Mouse (Mus musculus): ENCODE data around the gene Gm20388. TPM values are rescaled to one million over a fixed set of nuclear protein-coding genes. Genes with fewer than 3 reads are reported as not detected.

Gene Gm20388
- polyA plus RNA-seq, 1 experiment, result not detected

- peaks cover 2% of the 10 kb centered on the region for H3K4me1 ChIP-seq (ENCODE audit: control insufficient read depth, insufficient read depth, low read length)
- TF ChIP-seq CTCF (IDR thresholded peaks at IDR 0.05; ENCODE audit: insufficient read depth, low read depth, low read length) (no peak), POLR2A (IDR thresholded peaks at IDR 0.05; ENCODE audit: insufficient read depth, low read depth, low read length) (no peak)
- no peak overlapping the region for H3K4me3 ChIP-seq (ENCODE audit: insufficient read depth, low read depth, low read length)
- 79% methylated on average over 3 of the region's 3 CpGs for WGBS
- H3K27ac ChIP-seq (ENCODE audit: insufficient read depth, low read depth, low read length), result no peak overlapping the region
These were observed 2918.8 kb downstream of the Gm20388 start for GRCm38 (mm10) chr8:122829396-122829795.

- peak; percentile 91 for TF ChIP-seq CTCF (IDR thresholded peaks at IDR 0.05; ENCODE audit: insufficient read depth, low read depth, low read length)
- no peak for TF ChIP-seq POLR2A (IDR thresholded peaks at IDR 0.05; ENCODE audit: insufficient read depth, low read depth, low read length)
- Histone ChIP-seq H3K27ac (ENCODE audit: insufficient read depth, low read depth, low read length) (no peak overlapping the region), H3K4me1 (ENCODE audit: control insufficient read depth, insufficient read depth, low read length) (peaks cover 2% of the 10 kb centered on the region), H3K4me3 (ENCODE audit: insufficient read depth, low read depth, low read length) (no peak overlapping the region)
- 34% methylated on average over 8 of the region's 8 CpGs for WGBS
These were observed 2919.9 kb downstream of the Gm20388 start for GRCm38 (mm10) chr8:122830349-122831061.

DNA sequence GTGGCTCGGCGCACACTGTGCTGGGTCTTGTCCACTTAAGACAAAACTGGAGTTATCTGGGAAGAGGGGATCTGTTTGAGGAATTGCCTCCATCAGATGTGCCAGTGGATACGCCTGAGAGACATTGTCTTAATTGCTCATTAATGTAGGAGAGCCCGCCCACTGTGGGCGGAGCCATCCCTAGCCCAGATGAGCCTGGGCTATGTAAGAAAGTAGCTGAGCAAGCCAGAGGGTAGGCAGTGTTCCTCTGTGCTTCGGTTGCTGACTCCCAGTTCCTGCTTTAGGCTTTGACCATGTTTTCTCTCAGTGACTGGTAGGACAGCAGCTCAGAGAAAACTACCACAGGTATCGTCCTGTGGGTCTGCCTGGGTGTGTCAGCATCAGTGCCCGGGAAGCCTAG is 2923.8 kb downstream of the Gm20388 start:
- 83% methylated on average over 8 of the region's 8 CpGs for WGBS
- no peak overlapping the region for H3K27ac ChIP-seq (ENCODE audit: insufficient read depth, low read depth, low read length)

GRCm38 (mm10) chr8:122834971-122835370 is 2924.3 kb downstream of the Gm20388 start:
- H3K27ac ChIP-seq (ENCODE audit: insufficient read depth, low read depth, low read length), result no peak overlapping the region
- WGBS, result 23% methylated on average over 8 of the region's 8 CpGs
- TF ChIP-seq CTCF (IDR thresholded peaks at IDR 0.05; ENCODE audit: insufficient read depth, low read depth, low read length), result 0 out of 2 replicates have a peak, but pooled peaks have one; percentile 25
- no peak for TF ChIP-seq POLR2A (IDR thresholded peaks at IDR 0.05; ENCODE audit: insufficient read depth, low read depth, low read length)
- peaks cover 2% of the 10 kb centered on the region for H3K4me1 ChIP-seq (ENCODE audit: control insufficient read depth, insufficient read depth, low read length)
- no peak overlapping the region for H3K4me3 ChIP-seq (ENCODE audit: insufficient read depth, low read depth, low read length)

More for the DNA sequence above, 2923.8 kb downstream of the Gm20388 start:
- no peak for TF ChIP-seq POLR2A (IDR thresholded peaks at IDR 0.05; ENCODE audit: insufficient read depth, low read depth, low read length)
- TF ChIP-seq CTCF (IDR thresholded peaks at IDR 0.05; ENCODE audit: insufficient read depth, low read depth, low read length), result no peak
- Histone ChIP-seq H3K4me3 (ENCODE audit: insufficient read depth, low read depth, low read length) (no peak overlapping the region), H3K4me1 (ENCODE audit: control insufficient read depth, insufficient read depth, low read length) (peaks cover 2% of the 10 kb centered on the region)

GRCm38 (mm10) chr8:122836199-122836598 is 2925.6 kb downstream of the Gm20388 start:
- Histone ChIP-seq H3K27ac (ENCODE audit: insufficient read depth, low read depth, low read length) (no peak overlapping the region), H3K4me3 (ENCODE audit: insufficient read depth, low read depth, low read length) (no peak overlapping the region), H3K4me1 (ENCODE audit: control insufficient read depth, insufficient read depth, low read length) (no peaks in the 10 kb centered on the region)
- TF ChIP-seq CTCF (IDR thresholded peaks at IDR 0.05; ENCODE audit: insufficient read depth, low read depth, low read length), result no peak
- TF ChIP-seq POLR2A (IDR thresholded peaks at IDR 0.05; ENCODE audit: insufficient read depth, low read depth, low read length), result no peak
- 86% methylated on average over 12 of the region's 12 CpGs for WGBS

GRCm38 (mm10) chr8:122836696-122837095 is 2926.1 kb downstream of the Gm20388 start:
- TF ChIP-seq POLR2A (IDR thresholded peaks at IDR 0.05; ENCODE audit: insufficient read depth, low read depth, low read length) (no peak), CTCF (IDR thresholded peaks at IDR 0.05; ENCODE audit: insufficient read depth, low read depth, low read length) (no peak)
- Histone ChIP-seq H3K4me3 (ENCODE audit: insufficient read depth, low read depth, low read length) (no peak overlapping the region), H3K27ac (ENCODE audit: insufficient read depth, low read depth, low read length) (no peak overlapping the region), H3K4me1 (ENCODE audit: control insufficient read depth, insufficient read depth, low read length) (no peaks in the 10 kb centered on the region)
- 96% methylated on average over 13 of the region's 13 CpGs for WGBS

GRCm38 (mm10) chr8:122844161-122844560 is 2933.5 kb downstream of the Gm20388 start:
- peaks cover 4% of the 10 kb centered on the region; the same call in 1 of the 2 replicates for H3K4me1 ChIP-seq (ENCODE audit: control insufficient read depth, insufficient read depth, low read length)
- no peak overlapping the region for H3K4me3 ChIP-seq (ENCODE audit: insufficient read depth, low read depth, low read length)
- 72% methylated on average over 3 of the region's 3 CpGs for WGBS
- TF ChIP-seq POLR2A (IDR thresholded peaks at IDR 0.05; ENCODE audit: insufficient read depth, low read depth, low read length), result no peak
- no peak for TF ChIP-seq CTCF (IDR thresholded peaks at IDR 0.05; ENCODE audit: insufficient read depth, low read depth, low read length)
- H3K27ac ChIP-seq (ENCODE audit: insufficient read depth, low read depth, low read length), result no peak overlapping the region

- H3K27ac ChIP-seq (ENCODE audit: insufficient read depth, low read depth, low read length), result no peak overlapping the region
- H3K4me3 ChIP-seq (ENCODE audit: insufficient read depth, low read depth, low read length), result no peak overlapping the region
- 59% methylated on average over 4 of the region's 4 CpGs for WGBS
- peaks cover 4% of the 10 kb centered on the region; the same call in 1 of the 2 replicates for H3K4me1 ChIP-seq (ENCODE audit: control insufficient read depth, insufficient read depth, low read length)
- TF ChIP-seq CTCF (IDR thresholded peaks at IDR 0.05; ENCODE audit: insufficient read depth, low read depth, low read length) (no peak), POLR2A (IDR thresholded peaks at IDR 0.05; ENCODE audit: insufficient read depth, low read depth, low read length) (no peak)
These were observed 2935.0 kb downstream of the Gm20388 start for GRCm38 (mm10) chr8:122845662-122846061.

DNA sequence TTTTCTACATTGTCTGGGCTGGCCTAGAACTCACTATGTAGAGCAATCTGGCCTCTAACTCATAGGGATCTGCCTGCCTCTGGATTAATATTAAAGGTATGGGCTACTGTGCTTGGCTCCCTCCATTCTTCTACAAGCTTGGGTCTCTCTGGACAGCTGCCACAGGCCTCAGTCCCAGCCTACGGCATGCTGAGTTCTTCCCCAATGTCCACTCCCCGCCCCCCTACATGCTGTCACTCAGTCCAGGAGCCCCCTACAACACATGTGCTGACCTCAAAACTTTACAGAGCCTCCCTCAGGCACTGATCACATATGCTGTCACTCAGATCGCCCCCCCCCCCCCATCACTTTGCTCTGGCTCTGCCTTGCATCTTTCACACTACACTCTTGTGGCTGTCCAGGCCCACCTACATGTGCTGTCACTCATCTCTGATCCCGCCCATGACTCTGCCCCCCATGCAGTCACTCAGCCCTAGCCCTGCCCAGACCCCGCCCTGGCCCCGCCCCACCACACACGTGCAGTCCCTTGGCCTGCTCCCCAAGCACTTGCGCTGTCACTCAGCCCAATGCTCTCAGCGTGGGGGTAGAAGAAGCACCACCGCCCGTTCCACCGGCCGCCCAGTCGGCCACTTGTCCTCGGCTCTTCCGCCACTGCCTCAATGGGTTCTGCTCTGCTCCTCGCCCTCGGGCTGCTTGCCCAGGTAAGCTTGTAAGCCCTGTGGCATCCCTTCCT is 2937.4 kb downstream of the Gm20388 start, which contains the start of gene Cdh15:
Gene Cdh15 (plus strand): TSS at position 138 of the 733 bp plus-strand sequence.
- H3K4me1 ChIP-seq (ENCODE audit: control insufficient read depth, insufficient read depth, low read length), result peaks cover 17% of the 10 kb centered on the region; the same call in 1 of the 2 replicates

More for the DNA sequence above, 2937.4 kb downstream of the Gm20388 start, which contains the start of gene Cdh15:
- H3K4me3 ChIP-seq (ENCODE audit: insufficient read depth, low read depth, low read length), result no peak within 1 kb of the TSS
- 30% methylated on average over 18 of the region's 18 CpGs for WGBS
- no peak within 1 kb of the TSS for H3K27ac ChIP-seq (ENCODE audit: insufficient read depth, low read depth, low read length)
- TF ChIP-seq CTCF (IDR thresholded peaks at IDR 0.05; ENCODE audit: insufficient read depth, low read depth, low read length) (no peak), POLR2A (IDR thresholded peaks at IDR 0.05; ENCODE audit: insufficient read depth, low read depth, low read length) (no peak)

All from olfactory bulb, adult 2 months (tissue).